Mouse (Mus musculus) heart, postnatal 0 days (tissue): ENCODE data around the gene Asphd2.

ENCODE experiments used
- CTCF ChIP-seq: IDR thresholded peaks from 2 replicates; pipeline ENCODE4 v1.5.1; 2016; ENCODE audit warnings: antibody characterized with exemption, control low read depth, low read depth
- EP300 ChIP-seq: IDR thresholded peaks from 2 replicates; pipeline ENCODE4 v1.6.1; 2016; ENCODE audit warnings: antibody characterized with exemption, low read depth

DNA sequence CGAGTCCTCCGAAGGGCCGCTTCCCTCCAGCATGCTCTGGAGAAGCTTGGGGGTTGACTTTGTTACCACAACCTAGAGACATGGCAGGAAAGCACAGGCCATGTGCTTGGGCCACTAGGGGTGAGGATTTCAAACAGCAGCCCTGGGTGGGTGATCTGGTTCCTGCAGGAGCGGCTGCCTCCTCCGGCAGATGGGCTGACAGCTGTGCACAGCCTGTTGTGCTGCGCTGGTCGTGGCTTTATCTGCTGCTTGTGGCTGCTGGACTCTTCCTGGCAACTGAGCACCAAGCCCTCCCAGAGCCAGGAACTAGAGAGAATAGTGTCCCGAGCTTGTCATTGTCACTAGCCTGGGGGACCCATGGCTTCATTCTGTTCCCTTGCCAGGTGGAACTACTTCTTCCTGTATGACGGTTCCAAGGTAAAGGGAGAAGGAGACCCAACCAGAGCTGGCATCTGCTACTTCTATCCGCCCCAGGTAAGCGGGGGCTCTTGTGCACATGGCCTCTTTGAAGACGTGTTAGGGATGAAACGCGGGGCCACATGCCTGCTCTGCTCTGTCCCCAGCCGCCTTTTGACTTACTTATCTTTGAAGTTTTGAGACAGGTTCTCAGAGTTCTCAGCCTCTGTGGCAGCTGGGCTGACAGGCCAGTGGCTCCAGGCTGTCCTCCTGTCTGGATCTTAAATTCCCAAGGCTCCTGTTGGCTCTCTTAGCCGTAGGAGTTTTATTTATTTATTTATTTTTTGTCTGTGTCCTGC is 48.3 kb downstream of the Asphd2 start:
- TF ChIP-seq CTCF (no peak), EP300 (no peak)
